Mouse (Mus musculus) small intestine, adult 2 months (tissue): ENCODE results near the gene Gm17482.

Experiments
- CTCF ChIP-seq: fragments of 200-500 bp; IDR thresholded peaks from 2 replicates; pipeline ENCODE4 v1.5.1; 2012; ENCODE audit warnings: low read depth, mild to moderate bottlenecking, control low read depth, inconsistent platforms, low read length, moderate library complexity, mixed read lengths; ENCODE audit not compliant: insufficient replicate concordance, insufficient read length; ENCODE audit errors: extremely low read depth
- POLR2A ChIP-seq: fragments of 200-500 bp; IDR thresholded peaks from 2 replicates; pipeline ENCODE4 v1.6.1; 2012; ENCODE audit warnings: low read depth, mild to moderate bottlenecking, control low read depth, inconsistent platforms, low read length, moderate library complexity

GRCm38 (mm10) chr6:115221215-115221641 is 5.9 kb upstream of the Gm17482 start:
- no peak for TF ChIP-seq CTCF
- TF ChIP-seq POLR2A: no peak
